Mouse (Mus musculus) gastrocnemius, postnatal 10 days (tissue): ENCODE data around the gene Trip4. TPM values are rescaled to one million over a fixed set of nuclear protein-coding genes. Genes with fewer than 3 reads are reported as not detected.

Source experiments
- DNase-seq: peaks from one replicate; pipeline ENCODE4 v3.0.0; 2021; ENCODE audit warnings: mixed read lengths
- long read RNA-seq, 2 experiments: library from polyadenylated mRNA; stranded (forward); transcript quantifications; one replicate each; pipeline ENCODE4 v2.0.0; 2021
- total RNA-seq, 2 experiments: library from RNA; stranded (reverse); gene quantifications; 2 replicates each; pipeline ENCODE4 v1.2.3; 2021

Trip4 gene
- total RNA-seq, result 10 to 100 TPM; 18.0 to 18.3 TPM
- long read RNA-seq, experiment 1, transcript Trip4-201 (13 exons, 1,999 nt), result major isoform, 20 of 25 reads
- long read RNA-seq, experiment 1, partial matches to known transcripts, result 0 of 25 reads
- long read RNA-seq, experiment 1, other reads (novel, unspliced or antisense), result 2 of 25 reads
- long read RNA-seq, experiment 2, transcript Trip4-201 (13 exons, 1,999 nt), result major isoform, 18 of 27 reads
- long read RNA-seq, experiment 2, transcript Trip4-203 (12 exons, 3,915 nt), result minor isoform, 5 of 27 reads
- long read RNA-seq, experiment 2, partial matches to known transcripts, result 1 of 27 reads
- long read RNA-seq, experiment 2, other reads (novel, unspliced or antisense), result 3 of 27 reads

DNA sequence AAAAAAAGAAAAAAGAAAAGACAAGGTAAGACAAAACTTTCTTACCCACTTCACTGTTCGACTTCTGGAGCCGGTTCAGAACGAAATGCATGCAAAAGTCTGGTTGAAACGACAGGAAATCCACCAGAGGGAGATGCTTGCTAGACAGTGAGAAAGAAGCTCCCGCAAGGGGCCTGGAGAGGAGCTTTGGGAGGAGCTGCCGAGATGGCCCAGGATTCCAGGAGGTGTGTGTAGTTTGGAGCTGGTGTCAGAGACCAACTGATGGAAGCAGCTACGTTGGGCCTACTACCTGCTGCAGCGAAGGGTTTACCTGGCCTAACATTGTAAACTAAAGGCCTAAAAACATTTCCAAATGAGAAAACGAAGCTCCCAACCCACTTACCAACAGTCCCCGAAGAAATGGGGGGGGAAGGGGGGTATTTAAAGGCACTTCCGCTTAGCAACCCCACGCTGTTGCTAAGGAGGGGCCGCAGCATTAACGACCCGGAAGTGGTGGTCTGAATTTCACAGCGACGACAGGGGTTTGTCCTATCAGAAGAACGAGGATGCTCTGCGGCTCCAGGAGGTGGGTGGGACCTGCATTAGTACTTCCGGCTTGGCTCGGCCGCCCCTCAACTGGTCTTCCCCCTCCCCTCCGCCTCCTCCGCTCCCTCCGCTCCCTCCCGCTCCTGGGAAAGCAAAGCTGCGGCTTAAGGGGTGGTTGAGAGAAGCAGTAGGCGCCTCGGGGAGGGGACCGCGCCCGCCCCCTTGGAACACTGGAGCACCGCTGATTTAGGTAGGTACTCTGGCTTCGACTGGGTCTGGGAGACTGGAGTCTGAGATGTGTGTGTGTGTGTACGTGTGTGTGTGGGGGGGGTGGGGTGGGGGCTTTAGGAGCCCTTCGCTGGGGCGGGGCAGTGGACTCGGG is at the start of gene Trip4, which contains the start of gene Csnk1g1:
Gene Trip4 (minus strand): TSS at position 401 of the 907 bp plus-strand sequence.
Gene Csnk1g1 (plus strand): TSS at position 531 of the 907 bp plus-strand sequence.
- DNase-seq, result peak; percentile 91

GRCm38 (mm10) chr9:65951082-65951587 is 42.5 kb upstream of the Trip4 start:
- no peak for DNase-seq

GRCm38 (mm10) chr9:65937566-65937965 is 29.0 kb upstream of the Trip4 start:
- DNase-seq, result no peak

- DNase-seq, result no peak
These were observed 21.2 kb upstream of the Trip4 start for GRCm38 (mm10) chr9:65929826-65930225.

GRCm38 (mm10) chr9:65928456-65928855 is 19.9 kb upstream of the Trip4 start:
- DNase-seq, result no peak

DNA sequence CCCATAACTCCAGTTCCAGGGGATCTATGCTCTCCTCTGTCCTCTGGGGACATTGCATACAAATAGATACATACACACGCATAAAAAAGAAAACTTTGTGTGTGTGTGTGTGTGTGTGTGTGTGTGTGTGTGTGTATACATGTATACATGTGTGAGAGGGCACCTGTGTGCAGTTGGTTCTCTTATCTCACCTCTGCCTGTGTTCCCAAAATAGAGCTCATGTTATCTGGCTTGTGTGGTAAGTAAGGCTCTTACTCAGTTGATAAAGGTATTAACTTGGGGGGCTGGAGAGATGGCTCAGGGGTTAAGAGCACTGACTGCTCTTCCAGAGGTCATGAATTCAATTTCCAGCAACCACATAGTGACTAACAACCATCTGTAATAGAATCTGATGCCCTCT is 8.4 kb upstream of the Trip4 start:
- no peak for DNase-seq

DNA sequence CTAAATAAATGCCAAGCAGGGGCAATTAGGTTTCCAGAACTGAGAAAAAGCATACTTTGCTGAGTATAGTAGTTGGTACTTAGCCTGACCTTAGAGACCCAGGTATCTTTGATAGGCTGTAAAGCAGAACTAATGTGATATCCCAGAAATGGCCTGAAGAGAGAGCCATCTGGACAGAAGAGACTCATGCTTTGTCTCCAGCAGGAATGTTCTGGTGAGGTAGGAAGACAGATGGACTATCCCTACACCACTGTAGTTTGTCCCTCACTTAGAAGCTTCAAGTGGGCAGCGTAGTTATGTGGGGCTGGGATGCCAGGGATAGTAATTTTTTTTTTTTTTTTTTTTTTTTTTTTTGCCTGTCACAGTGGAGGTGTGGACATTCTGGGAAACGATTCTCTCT is 5.4 kb upstream of the Trip4 start:
- DNase-seq, result no peak

DNA sequence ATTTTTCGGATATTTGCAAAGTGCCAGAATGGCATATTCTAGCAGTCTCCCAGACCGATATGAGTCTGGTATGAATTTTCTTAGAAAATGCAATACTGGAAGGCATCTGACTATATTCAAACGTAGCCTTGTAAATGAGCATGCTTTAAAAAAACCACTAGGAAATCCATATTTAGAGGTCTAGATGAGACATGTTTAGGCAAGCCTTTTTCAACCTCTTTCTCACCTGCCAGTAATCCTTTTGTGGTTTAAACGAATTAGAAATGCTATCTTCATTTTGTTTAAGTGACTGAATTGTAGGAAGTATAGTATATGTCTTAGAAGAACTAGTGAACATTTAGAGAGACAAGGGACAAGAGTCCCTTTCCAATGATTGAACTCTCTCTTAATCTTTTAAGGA is 1.2 kb upstream of the Trip4 start:
- DNase-seq, result no peak

- DNase-seq, result peak; percentile 59
These were observed 757 bp upstream of the Trip4 start for GRCm38 (mm10) chr9:65909301-65909801.

GRCm38 (mm10) chr9:65903419-65903818 is 5.2 kb downstream of the Trip4 start:
- no peak for DNase-seq

DNA sequence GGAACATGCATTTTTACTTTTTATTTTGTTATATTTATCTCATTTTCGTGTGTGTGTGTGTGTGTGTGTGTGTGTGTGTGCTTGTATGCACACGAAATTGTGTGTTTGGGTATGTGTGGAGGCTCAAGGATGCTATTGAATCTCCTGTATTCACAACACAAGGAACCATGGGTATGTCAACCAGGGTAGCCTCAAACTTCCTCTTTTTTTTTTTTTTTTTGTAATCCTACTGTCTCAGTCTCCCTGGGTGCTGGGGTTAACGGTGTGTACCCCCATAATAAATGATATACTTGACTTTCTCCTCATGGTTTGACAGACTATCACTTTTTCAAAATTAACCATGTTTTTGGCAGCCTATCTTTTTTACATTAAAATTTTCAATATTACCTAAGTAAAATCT is 5.7 kb downstream of the Trip4 start:
- no peak for DNase-seq

- DNase-seq, result no peak
These were observed 11.6 kb downstream of the Trip4 start for GRCm38 (mm10) chr9:65896977-65897376.

- DNase-seq, result no peak
These were observed 17.5 kb downstream of the Trip4 start for GRCm38 (mm10) chr9:65891126-65891525.

- peak; percentile 53 for DNase-seq
These were observed 18.4 kb downstream of the Trip4 start, which contains the start of gene Pclaf for GRCm38 (mm10) chr9:65890143-65890628. TSS of gene Pclaf (plus strand) at chr9:65890237.

GRCm38 (mm10) chr9:65884564-65885315 is 23.9 kb downstream of the Trip4 start:
- DNase-seq, result peak; percentile 91

GRCm38 (mm10) chr9:65859656-65860055 is 48.9 kb downstream of the Trip4 start:
- DNase-seq, result no peak

DNA sequence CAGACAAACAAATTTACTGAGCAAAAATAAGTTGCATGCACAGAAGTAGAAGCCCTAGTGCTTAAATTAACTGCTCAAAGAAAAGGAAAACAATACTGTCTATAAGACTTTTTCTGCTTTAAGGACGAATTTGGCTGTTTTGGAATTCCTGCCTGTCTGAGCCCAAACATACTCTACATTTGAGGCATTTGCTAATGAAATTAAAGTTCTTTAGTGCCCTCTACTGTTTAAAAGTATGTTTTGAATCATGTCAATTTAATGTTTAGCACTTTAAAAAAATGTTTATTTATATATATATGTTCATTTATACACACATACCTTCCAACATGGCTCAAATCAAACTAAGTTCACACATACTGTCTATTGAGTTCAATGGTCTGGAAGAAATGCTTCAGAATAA is 58.4 kb downstream of the Trip4 start:
- no peak for DNase-seq

DNA sequence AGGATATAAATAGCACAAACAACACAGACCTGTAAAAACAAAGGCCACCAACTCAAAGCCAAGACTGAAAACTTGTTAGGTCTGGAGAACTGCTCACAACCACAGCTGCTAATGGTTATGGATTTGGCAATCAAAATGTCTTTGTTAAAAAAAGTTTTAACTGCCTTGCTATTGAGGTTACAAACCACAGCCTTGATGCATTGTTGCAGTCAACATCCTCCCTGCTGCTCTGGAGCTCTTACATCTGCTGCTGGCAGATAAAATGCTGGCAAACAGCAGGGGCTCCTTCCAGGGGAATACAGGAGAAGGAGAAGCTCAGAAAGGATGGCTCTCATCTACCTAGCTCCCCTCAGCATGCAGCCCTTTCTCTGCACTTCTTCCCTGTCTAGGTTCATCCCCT is 60.4 kb downstream of the Trip4 start:
- DNase-seq, result no peak

- peak; percentile 23 for DNase-seq
These were observed 64.0 kb downstream of the Trip4 start for GRCm38 (mm10) chr9:65844421-65845165.

GRCm38 (mm10) chr9:65839841-65840240 is 68.8 kb downstream of the Trip4 start:
- DNase-seq, result no peak

GRCm38 (mm10) chr9:65836916-65837315 is 71.7 kb downstream of the Trip4 start:
- no peak for DNase-seq
